In the genomic region with DNA sequence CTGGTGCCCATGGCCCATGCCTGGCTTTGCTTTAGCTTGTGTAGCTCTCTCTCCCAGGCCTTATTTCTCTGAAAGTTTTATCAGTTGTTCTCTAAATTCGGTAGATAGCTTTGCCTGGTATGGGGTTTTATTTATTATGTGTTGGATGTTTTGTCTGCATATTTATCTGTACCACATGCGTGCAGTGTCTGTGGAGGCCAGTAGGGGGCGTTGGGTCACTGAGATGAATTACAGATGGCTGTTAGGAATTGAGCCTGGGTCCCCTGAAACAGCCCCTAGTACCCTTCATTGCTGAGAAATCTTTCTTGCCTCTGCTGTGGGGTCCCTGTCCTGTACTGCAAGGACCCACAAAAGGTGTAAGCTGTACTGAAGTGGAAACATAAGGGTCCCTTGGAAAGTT, we compare ENCODE assay signal across 15 mouse cellular contexts. TPM values are rescaled to one million over a fixed set of nuclear protein-coding genes. Genes with fewer than 3 reads are reported as not detected.
DNase-seq lines count a peak whose midpoint lies in the region; ATAC-seq and TF ChIP-seq lines count a peak whose summit lies in the region.
"Had no signal": no experiment of that assay in that cellular context is flagged by ENCODE, and none has a peak within 500 bp of the region (broad histone marks: within the 10 kb centered on the region; RNA-seq: fewer than 3 reads in every experiment).

No protein-coding gene starts in this region.

- H3K27me3 ChIP-seq in intestine, postnatal 0 days (replicated peaks; ENCODE audit: control insufficient read depth, insufficient read depth, low read length), result no peaks in the 10 kb centered on the region
- H3K27me3 ChIP-seq in intestine, embryonic 15.5 days (replicated peaks), result no peaks in the 10 kb centered on the region
- H3K27me3 ChIP-seq in midbrain, postnatal 0 days (ENCODE audit: insufficient read depth, low read length), result no peaks in the 10 kb centered on the region
- H3K27me3 ChIP-seq in midbrain, embryonic 15.5 days (replicated peaks), result no peaks in the 10 kb centered on the region
- H3K27me3 ChIP-seq: embryonic facial prominence, embryonic 15.5 days; limb, embryonic 12.5 days; midbrain, embryonic 12.5 days; neural tube, embryonic 12.5 days had no signal

- WGBS in intestine, postnatal 0 days, result 61% methylated on average over 3 of the region's 3 CpGs
- 61% methylated on average over 3 of the region's 3 CpGs for WGBS in intestine, embryonic 15.5 days
- 62% methylated on average over 3 of the region's 3 CpGs for WGBS in midbrain, postnatal 0 days
- WGBS in midbrain, embryonic 15.5 days, result 68% methylated on average over 3 of the region's 3 CpGs

- in situ Hi-C loops in ES-E14 (cut with MboI; ENCODE audit: low sequenced_read_pairs in 2 of 2, unreplicated experiment in 2 of 2), result no loop called here

- no peak for ATAC-seq in intestine, postnatal 0 days
- ATAC-seq in intestine, embryonic 15.5 days, result no peak
- no peak for ATAC-seq in midbrain, postnatal 0 days (ENCODE audit: low FRiP score)
- no peak for ATAC-seq in midbrain, embryonic 15.5 days (replicated peaks)
- ATAC-seq: forebrain, embryonic 14.5 days had no signal

- no peaks in the 10 kb centered on the region for H3K9me3 ChIP-seq in intestine, postnatal 0 days (ENCODE audit: control insufficient read depth)
- H3K9me3 ChIP-seq in intestine, embryonic 15.5 days, result no peaks in the 10 kb centered on the region
- no peaks in the 10 kb centered on the region for H3K9me3 ChIP-seq in midbrain, postnatal 0 days (ENCODE audit: low read length)
- H3K9me3 ChIP-seq in midbrain, embryonic 15.5 days, result no peaks in the 10 kb centered on the region
- H3K9me3 ChIP-seq in ES-E14 (ENCODE audit: control insufficient read depth, insufficient read depth, low read depth, low read length), result no peaks in the 10 kb centered on the region
- H3K9me3 ChIP-seq: embryonic facial prominence, embryonic 15.5 days; limb, embryonic 12.5 days; midbrain, embryonic 12.5 days; neural tube, embryonic 12.5 days had no signal

- no peak overlapping the region for H3K9ac ChIP-seq in intestine, postnatal 0 days (ENCODE audit: low read depth, low read length)
- H3K9ac ChIP-seq in intestine, embryonic 15.5 days, result no peak overlapping the region
- H3K9ac ChIP-seq in midbrain, postnatal 0 days (replicated peaks; ENCODE audit: low read length, poor library complexity, severe bottlenecking), result no peak overlapping the region
- no peak overlapping the region for H3K9ac ChIP-seq in midbrain, embryonic 15.5 days
- H3K9ac ChIP-seq in ES-E14 (ENCODE audit: insufficient read depth, low read depth, low read length, poor library complexity, severe bottlenecking), result no peak overlapping the region; the same call in 1 of the 2 replicates
- H3K9ac ChIP-seq: embryonic facial prominence, embryonic 15.5 days; limb, embryonic 12.5 days; midbrain, embryonic 12.5 days; neural tube, embryonic 12.5 days had no signal

- no peak overlapping the region for H3K4me3 ChIP-seq in intestine, postnatal 0 days (ENCODE audit: low read depth, low read length)
- H3K4me3 ChIP-seq in intestine, embryonic 15.5 days (replicated peaks), result no peak overlapping the region
- H3K4me3 ChIP-seq in midbrain, postnatal 0 days (ENCODE audit: low read depth, low read length), result no peak overlapping the region
- no peak overlapping the region for H3K4me3 ChIP-seq in midbrain, embryonic 15.5 days
- no peak overlapping the region for H3K4me3 ChIP-seq in ES-E14 (ENCODE audit: insufficient read depth in 1 of 2, low read depth in 1 of 2, low read length in 2 of 2, poor library complexity in 1 of 2, severe bottlenecking in 1 of 2)
- H3K4me3 ChIP-seq: embryonic facial prominence, embryonic 15.5 days; limb, embryonic 12.5 days; midbrain, embryonic 12.5 days; neural tube, embryonic 12.5 days had no signal

- H3K4me2 ChIP-seq in intestine, postnatal 0 days (replicated peaks; ENCODE audit: low read depth), result no peak overlapping the region
- no peak overlapping the region for H3K4me2 ChIP-seq in intestine, embryonic 15.5 days (replicated peaks)
- no peak overlapping the region for H3K4me2 ChIP-seq in midbrain, postnatal 0 days (ENCODE audit: low read depth, low read length, poor library complexity, severe bottlenecking)
- no peak overlapping the region for H3K4me2 ChIP-seq in midbrain, embryonic 15.5 days
- H3K4me2 ChIP-seq: embryonic facial prominence, embryonic 15.5 days; limb, embryonic 12.5 days; midbrain, embryonic 12.5 days; neural tube, embryonic 12.5 days had no signal

- peak; percentile 46 for TF ChIP-seq CTCF in intestine, postnatal 0 days (IDR thresholded peaks at IDR 0.05; ENCODE audit: low read depth)
- peak; percentile 46 for TF ChIP-seq CTCF in midbrain, postnatal 0 days (IDR thresholded peaks at IDR 0.05)

- no peak for DNase-seq in midbrain, postnatal 0 days (ENCODE audit: low spot score)
- DNase-seq in ES-E14 (ENCODE audit: low read depth, low spot score), result peak; percentile 42
- DNase-seq in induced T-regulatory cell, adult 2 months (ENCODE audit: low read depth), result peak; percentile 28
- no peak for DNase-seq in urinary bladder, postnatal 36 days (ENCODE audit: low spot score in 2 of 2)
- DNase-seq: kidney, postnatal 25 days; layer of hippocampus, postnatal 36 days; retina, postnatal 1 day had no signal

- no peak overlapping the region for H3K27ac ChIP-seq in intestine, postnatal 0 days (ENCODE audit: low read depth, low read length)
- no peak overlapping the region for H3K27ac ChIP-seq in intestine, embryonic 15.5 days
- no peak overlapping the region for H3K27ac ChIP-seq in midbrain, postnatal 0 days (ENCODE audit: low read depth, low read length)
- H3K27ac ChIP-seq in midbrain, embryonic 15.5 days, result no peak overlapping the region
- no peak overlapping the region for H3K27ac ChIP-seq in ES-E14 (ENCODE audit: insufficient read depth, low read depth, low read length, poor library complexity, severe bottlenecking)
- H3K27ac ChIP-seq: embryonic facial prominence, embryonic 15.5 days; limb, embryonic 12.5 days; midbrain, embryonic 12.5 days; neural tube, embryonic 12.5 days had no signal

- no peaks in the 10 kb centered on the region for H3K36me3 ChIP-seq in intestine, postnatal 0 days (ENCODE audit: control insufficient read depth, insufficient read depth)
- no peaks in the 10 kb centered on the region for H3K36me3 ChIP-seq in intestine, embryonic 15.5 days
- no peaks in the 10 kb centered on the region for H3K36me3 ChIP-seq in midbrain, postnatal 0 days (ENCODE audit: insufficient read depth, low read length)
- no peaks in the 10 kb centered on the region for H3K36me3 ChIP-seq in midbrain, embryonic 15.5 days (replicated peaks)
- H3K36me3 ChIP-seq in ES-E14 (ENCODE audit: control insufficient read depth, insufficient read depth, low read length, poor library complexity, severe bottlenecking), result no peaks in the 10 kb centered on the region
- H3K36me3 ChIP-seq: embryonic facial prominence, embryonic 15.5 days; limb, embryonic 12.5 days; midbrain, embryonic 12.5 days; neural tube, embryonic 12.5 days had no signal

- H3K4me1 ChIP-seq in intestine, postnatal 0 days (replicated peaks; ENCODE audit: control insufficient read depth, insufficient read depth, low read length), result no peaks in the 10 kb centered on the region
- H3K4me1 ChIP-seq in intestine, embryonic 15.5 days (replicated peaks), result no peaks in the 10 kb centered on the region
- no peaks in the 10 kb centered on the region for H3K4me1 ChIP-seq in midbrain, postnatal 0 days (ENCODE audit: insufficient read depth, low read length)
- peaks cover 10% of the 10 kb centered on the region; the same call in 1 of the 2 replicates for H3K4me1 ChIP-seq in midbrain, embryonic 15.5 days
- H3K4me1 ChIP-seq in ES-E14 (ENCODE audit: control insufficient read depth in 2 of 2, insufficient read depth in 2 of 2, low read length in 2 of 2, poor library complexity in 1 of 2), result peaks cover 13 to 17% of the 10 kb centered on the region in 2 experiments

TF ChIP-seq in ES-E14, 5 proteins besides CTCF, POLR2A, EP300 and RAD21:
- TF ChIP-seq HCFC1 (IDR thresholded peaks at IDR 0.05; ENCODE audit: borderline replicate concordance, insufficient read depth, low read length), result no peak
- TF ChIP-seq CHD2 (IDR thresholded peaks at IDR 0.05; ENCODE audit: low read depth, low read length), result no peak
- TF ChIP-seq MAFK (IDR thresholded peaks at IDR 0.05; ENCODE audit: insufficient read depth, low read depth, low read length), result no peak
- TF ChIP-seq ZNF384 (IDR thresholded peaks at IDR 0.05; ENCODE audit: low read depth, low read length), result no peak
- TF ChIP-seq ZC3H11A (IDR thresholded peaks at IDR 0.05; ENCODE audit: borderline replicate concordance, low read depth, low read length), result no peak

RNA-seq across cellular contexts. Expression of a gene that starts 24.5 kb away (rescaled TPM):
- polyA plus RNA-seq in intestine, postnatal 0 days (2015; fragmentation: Nextera tagmentation; extraction: Ambion mirVana), result 5.1 and 5.7 TPM in 2 replicates
- 9.0 and 10.1 TPM in 2 replicates for polyA plus RNA-seq in intestine, embryonic 15.5 days (2015; fragmentation: Nextera tagmentation; extraction: Ambion mirVana)
- 64.8 and 65.0 TPM in 2 replicates for total RNA-seq in midbrain, postnatal 0 days (2014; rRNA removed)
- polyA plus RNA-seq in midbrain, postnatal 0 days (2015; fragmentation: Nextera tagmentation; extraction: Ambion mirVana), result 8.5 TPM in 2 replicates
- 13.1 and 14.6 TPM in 2 replicates for polyA plus RNA-seq in midbrain, embryonic 15.5 days (2015; fragmentation: Nextera tagmentation; extraction: Ambion mirVana)
- 59.7 and 61.6 TPM in 2 replicates for total RNA-seq in ES-E14 (2012; rRNA removed)

Comparison
In these comparisons a context has a peak if more than half of its experiments do, and no peak if none do; other contexts are left out.
1. DNase-seq: peak in ES-E14 (single experiment) and induced T-regulatory cell, adult 2 months (single experiment); none in midbrain, postnatal 0 days (single experiment) and urinary bladder, postnatal 36 days (0 of 2).